Mouse (Mus musculus) heart, postnatal 4 days (tissue): ENCODE results near the gene Rasgrf1. TPM values are rescaled to one million over a fixed set of nuclear protein-coding genes. Genes with fewer than 3 reads are reported as not detected.

Experiments used
- DNase-seq: peaks from one replicate; pipeline ENCODE4 v3.0.0; 2021
- total RNA-seq, 2 experiments: library from RNA; stranded (reverse); gene quantifications; 2 replicates each; pipeline ENCODE4 v1.2.3; 2021

The Rasgrf1 gene
- total RNA-seq, 2 experiments from 2014 or later: not detected

- DNase-seq: no peak
Measured at GRCm38 (mm10) chr9:89907941-89908340, 1.8 kb upstream of the Rasgrf1 start.

GRCm38 (mm10) chr9:89908601-89909000, 1.1 kb upstream of the Rasgrf1 start:
- peak; percentile 53 for DNase-seq

- no peak for DNase-seq
Measured at GRCm38 (mm10) chr9:89910011-89910400, 298 bp downstream of the Rasgrf1 start.

GRCm38 (mm10) chr9:89910741-89911444, 1.2 kb downstream of the Rasgrf1 start:
- DNase-seq: no peak

- no peak for DNase-seq
Measured at GRCm38 (mm10) chr9:89911891-89912549, 2.3 kb downstream of the Rasgrf1 start.

GRCm38 (mm10) chr9:89913135-89913534, 3.4 kb downstream of the Rasgrf1 start:
- DNase-seq: no peak

GRCm38 (mm10) chr9:89916471-89916870, 6.8 kb downstream of the Rasgrf1 start:
- DNase-seq: no peak

GRCm38 (mm10) chr9:89917431-89917830, 7.7 kb downstream of the Rasgrf1 start:
- DNase-seq: no peak

GRCm38 (mm10) chr9:89918832-89919231, 9.1 kb downstream of the Rasgrf1 start:
- no peak for DNase-seq

- no peak for DNase-seq
Measured at GRCm38 (mm10) chr9:89921121-89921520, 11.4 kb downstream of the Rasgrf1 start.

GRCm38 (mm10) chr9:89922666-89923065, 13.0 kb downstream of the Rasgrf1 start:
- no peak for DNase-seq

GRCm38 (mm10) chr9:89924836-89925235, 15.1 kb downstream of the Rasgrf1 start:
- no peak for DNase-seq

- no peak for DNase-seq
Measured at GRCm38 (mm10) chr9:89928497-89928896, 18.8 kb downstream of the Rasgrf1 start.

GRCm38 (mm10) chr9:89940428-89940827, 30.7 kb downstream of the Rasgrf1 start:
- no peak for DNase-seq

- DNase-seq: no peak
Measured at GRCm38 (mm10) chr9:89946830-89947229, 37.1 kb downstream of the Rasgrf1 start.

GRCm38 (mm10) chr9:89948602-89949001, 38.9 kb downstream of the Rasgrf1 start:
- DNase-seq: no peak

- DNase-seq: no peak
Measured at GRCm38 (mm10) chr9:89953596-89954215, 44.0 kb downstream of the Rasgrf1 start.

- DNase-seq: no peak
Measured at GRCm38 (mm10) chr9:89954860-89955479, 45.3 kb downstream of the Rasgrf1 start.

GRCm38 (mm10) chr9:89958959-89959358, 49.3 kb downstream of the Rasgrf1 start:
- peak; percentile 1 for DNase-seq

- DNase-seq: no peak
Measured at GRCm38 (mm10) chr9:89964091-89964490, 54.4 kb downstream of the Rasgrf1 start.

- DNase-seq: no peak
Measured at GRCm38 (mm10) chr9:89967716-89968115, 58.0 kb downstream of the Rasgrf1 start.

GRCm38 (mm10) chr9:89968836-89969450, 59.2 kb downstream of the Rasgrf1 start:
- DNase-seq: no peak

GRCm38 (mm10) chr9:89970271-89970670, 60.6 kb downstream of the Rasgrf1 start:
- no peak for DNase-seq
